Mouse (Mus musculus) frontal cortex, postnatal 10 days (tissue): ENCODE results near the gene Psd4.

Experiments used
- DNase-seq, 2 experiments: peaks; one replicate each; pipeline ENCODE4 v3.0.0; 2022; ENCODE audit warnings: low spot score in 2 of 2, mixed read lengths in 1 of 2

The Psd4 gene

GRCm38 (mm10) chr2:24367030-24367894 is at the start of gene Psd4:
Gene Psd4 (plus strand): TSS chr2:24367580.
- peak in 1 of 2 experiments; percentile 25 for DNase-seq

GRCm38 (mm10) chr2:24317919-24318598 is 49.3 kb upstream of the Psd4 start:
- DNase-seq, result no peak

GRCm38 (mm10) chr2:24335333-24335732 is 32.0 kb upstream of the Psd4 start:
- DNase-seq, result no peak

GRCm38 (mm10) chr2:24336545-24336944 is 30.8 kb upstream of the Psd4 start, which contains the start of gene Il1rn:
Gene Il1rn (plus strand): TSS chr2:24336853.
- DNase-seq, result no peak

GRCm38 (mm10) chr2:24341395-24341885 is 25.9 kb upstream of the Psd4 start:
- no peak for DNase-seq

GRCm38 (mm10) chr2:24344619-24345018 is 22.8 kb upstream of the Psd4 start:
- no peak for DNase-seq

GRCm38 (mm10) chr2:24345056-24345455 is 22.3 kb upstream of the Psd4 start:
- DNase-seq, result no peak

GRCm38 (mm10) chr2:24347926-24348325 is 19.5 kb upstream of the Psd4 start:
- no peak for DNase-seq

- no peak for DNase-seq
These were observed 16.2 kb upstream of the Psd4 start for GRCm38 (mm10) chr2:24351159-24351558.

GRCm38 (mm10) chr2:24353042-24353441 is 14.3 kb upstream of the Psd4 start:
- no peak for DNase-seq

GRCm38 (mm10) chr2:24357642-24358041 is 9.7 kb upstream of the Psd4 start:
- DNase-seq, result no peak

GRCm38 (mm10) chr2:24359347-24359746 is 8.0 kb upstream of the Psd4 start:
- DNase-seq, result no peak

- DNase-seq, result no peak
These were observed 3.6 kb upstream of the Psd4 start for GRCm38 (mm10) chr2:24363818-24364217.

- DNase-seq, result no peak
These were observed 985 bp upstream of the Psd4 start for GRCm38 (mm10) chr2:24366214-24366975.

- no peak for DNase-seq
These were observed 498 bp downstream of the Psd4 start for GRCm38 (mm10) chr2:24367895-24368261.

GRCm38 (mm10) chr2:24378747-24379450 is 11.5 kb downstream of the Psd4 start:
- DNase-seq, result no peak

GRCm38 (mm10) chr2:24382456-24383230 is 15.3 kb downstream of the Psd4 start:
- no peak for DNase-seq

GRCm38 (mm10) chr2:24383636-24384035 is 16.3 kb downstream of the Psd4 start:
- DNase-seq, result no peak

- no peak for DNase-seq
These were observed 17.0 kb downstream of the Psd4 start for GRCm38 (mm10) chr2:24384393-24384792.

- no peak for DNase-seq
These were observed 18.0 kb downstream of the Psd4 start for GRCm38 (mm10) chr2:24385111-24385961.
